Mouse (Mus musculus) lung, postnatal 25 days (tissue): ENCODE measurements around the gene Rbm8a.

Experiments
- DNase-seq: peaks from one replicate; pipeline ENCODE4 v3.0.0; 2022; ENCODE audit warnings: low spot score

The Rbm8a gene

DNA sequence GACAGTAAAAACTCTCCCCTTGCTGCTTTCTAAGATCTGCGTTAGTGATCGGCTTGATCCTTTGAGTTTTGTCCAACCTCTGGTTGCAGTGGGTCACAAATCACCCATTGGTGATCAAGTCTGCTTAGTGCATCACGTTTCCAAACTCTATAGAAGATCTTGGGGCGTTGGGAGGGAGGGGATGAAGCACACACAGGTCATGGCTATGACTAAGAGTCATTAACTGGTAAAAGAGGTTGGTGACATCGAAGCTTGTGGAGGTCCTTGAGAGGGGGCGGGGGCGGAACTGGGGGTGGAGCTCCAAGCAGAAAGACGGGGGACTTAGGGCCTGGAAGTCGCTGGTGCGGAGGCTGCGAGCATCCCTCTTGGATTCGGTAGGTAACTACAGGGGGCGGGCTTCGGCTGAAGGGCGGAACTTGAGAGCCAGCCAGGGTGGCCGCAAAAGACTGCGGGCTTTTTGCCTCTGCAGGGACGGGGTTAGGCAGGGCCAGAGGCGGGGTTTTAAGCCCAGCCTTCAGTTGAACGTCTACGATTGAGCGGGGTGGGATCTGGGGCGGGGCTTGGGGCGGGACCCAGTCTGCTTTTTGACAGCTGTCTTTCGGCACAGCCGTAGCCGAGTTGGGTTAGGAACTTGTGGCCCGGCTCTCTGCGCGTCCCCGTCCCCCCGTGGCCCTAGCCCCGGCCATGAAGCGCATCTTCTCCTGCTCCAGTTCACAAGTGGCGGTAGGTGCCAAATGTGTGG lies 40.2 kb downstream of the Rbm8a start, which contains the start of gene Ankrd35:
Ankrd35 (plus strand) TSS at position 405 of the 742 bp plus-strand sequence.
- DNase-seq, result peak; percentile 88

DNA sequence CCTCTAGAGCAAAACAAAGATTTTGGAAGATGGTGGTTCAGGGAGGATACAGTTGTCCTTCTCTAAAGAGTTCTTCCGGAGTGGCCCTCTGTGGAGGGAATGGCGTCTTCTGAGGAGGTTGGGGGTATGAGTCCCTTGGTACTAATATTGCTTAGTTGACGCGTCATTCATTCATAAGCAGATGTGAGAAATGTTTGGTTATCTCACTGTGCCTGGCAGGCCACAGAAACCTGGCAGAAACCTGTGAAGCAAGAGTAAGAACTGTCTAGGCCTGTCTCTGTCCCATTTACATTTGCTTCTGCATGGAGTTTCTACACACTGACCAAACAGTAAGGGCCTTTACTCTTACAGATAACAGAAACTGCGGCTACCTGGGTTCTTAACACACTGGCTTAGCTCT lies 41.8 kb downstream of the Rbm8a start:
- no peak for DNase-seq

GRCm38 (mm10) chr3:96673514-96673913 lies 43.8 kb downstream of the Rbm8a start:
- DNase-seq, result no peak

GRCm38 (mm10) chr3:96674442-96674841 lies 44.7 kb downstream of the Rbm8a start:
- no peak for DNase-seq

DNA sequence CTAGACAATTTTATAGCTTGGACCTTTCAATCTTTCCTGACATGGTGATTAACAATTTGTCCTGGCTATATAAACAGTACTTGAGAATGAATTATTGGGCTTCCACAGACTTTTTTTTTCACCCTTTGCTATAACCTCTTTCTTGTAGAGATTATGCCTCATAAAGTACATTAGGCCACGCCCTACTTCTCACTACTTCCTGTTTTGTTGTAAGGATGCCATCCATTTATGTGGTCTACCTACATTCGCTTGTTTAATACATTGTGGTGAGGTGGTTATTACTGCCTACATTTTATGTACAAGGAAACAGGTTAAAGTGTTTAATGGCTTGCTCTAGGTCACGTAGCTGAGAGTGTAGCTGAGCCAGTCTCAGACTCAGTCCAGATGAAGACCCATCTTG lies 45.4 kb downstream of the Rbm8a start:
- no peak for DNase-seq

DNA sequence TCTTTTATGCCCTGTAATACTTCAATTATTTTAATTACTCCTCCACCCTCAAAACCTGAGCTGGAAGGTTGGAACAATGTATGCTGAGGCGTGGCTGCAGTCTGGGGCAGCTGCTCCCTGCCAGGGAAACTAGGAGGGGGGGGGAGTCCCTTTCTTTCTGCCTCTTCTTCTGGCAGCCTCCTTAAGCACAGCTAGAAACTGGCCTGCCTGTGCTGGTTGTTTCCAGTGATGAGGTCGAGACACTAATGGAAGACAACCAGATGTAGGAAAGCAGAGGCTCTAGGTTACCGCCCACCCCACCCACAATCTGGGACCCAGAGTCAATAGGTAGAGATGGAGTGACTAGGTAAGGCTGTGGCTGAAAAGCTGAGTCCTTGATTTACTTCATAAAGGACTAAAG lies 46.0 kb downstream of the Rbm8a start:
- DNase-seq, result no peak

- no peak for DNase-seq
Measured at GRCm38 (mm10) chr3:96678456-96678855, 48.7 kb downstream of the Rbm8a start.

DNA sequence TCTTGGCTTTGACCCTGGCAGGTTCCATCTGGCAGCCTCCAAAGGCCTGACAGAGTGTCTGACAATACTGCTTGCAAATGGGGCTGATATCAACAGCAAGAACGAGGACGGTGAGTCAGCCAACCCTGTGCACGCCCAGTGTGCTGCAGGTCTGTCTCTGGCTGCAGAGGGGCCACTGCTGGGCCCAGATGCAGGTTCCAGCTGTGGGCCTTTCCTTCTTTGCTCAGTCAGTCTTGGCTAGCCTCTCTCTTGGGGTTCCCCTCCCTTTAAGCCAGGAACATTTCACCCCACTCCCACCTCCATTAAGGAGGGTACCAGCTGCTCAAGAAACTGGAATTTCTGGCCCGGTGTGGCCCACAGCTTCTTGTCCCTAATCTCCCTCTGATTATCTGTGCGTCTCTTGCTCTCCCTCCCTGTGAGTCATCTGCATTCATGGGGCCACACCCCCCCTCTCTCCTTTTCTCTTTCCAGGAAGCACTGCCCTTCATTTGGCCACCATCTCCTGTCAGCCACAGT lies 49.5 kb downstream of the Rbm8a start:
- DNase-seq, result no peak

DNA sequence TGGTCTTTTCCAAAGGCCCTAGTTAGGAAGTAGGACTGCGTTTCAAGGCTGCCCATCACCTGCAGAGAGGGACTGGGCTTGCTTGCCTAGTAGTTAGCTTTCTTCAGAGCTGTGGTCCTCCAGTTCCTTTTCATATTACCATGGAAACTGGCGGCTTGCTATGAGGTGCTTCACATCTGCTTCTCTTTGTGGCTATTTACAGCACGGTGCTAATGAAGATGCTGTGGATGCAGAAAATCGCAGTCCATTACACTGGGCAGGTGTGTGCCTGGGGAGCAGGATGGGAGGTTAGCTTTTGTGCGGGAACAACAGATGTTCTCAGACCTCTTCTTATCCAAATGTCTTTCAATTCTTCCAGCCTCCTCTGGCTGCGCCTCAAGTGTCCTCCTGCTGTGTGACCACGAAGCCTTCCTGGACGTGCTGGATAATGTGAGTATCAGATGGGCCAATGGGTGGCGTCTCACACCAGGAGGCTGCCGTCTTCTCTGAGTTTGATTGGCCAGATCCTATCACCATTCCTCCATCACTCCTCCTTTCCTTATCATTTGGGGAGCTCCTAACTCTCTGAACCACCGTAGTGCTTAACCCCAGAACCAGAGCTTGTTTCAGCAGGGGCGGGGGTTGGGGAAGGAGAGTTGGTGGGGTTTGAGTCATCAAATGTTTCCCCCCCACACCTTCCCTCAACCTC lies 50.7 kb downstream of the Rbm8a start:
- no peak for DNase-seq
